Comparison of ENCODE assay signal across 24 mouse cellular contexts in genomic region chr2:174260004-174260403, GRCm38 (mm10). TPM values are rescaled to one million over a fixed set of nuclear protein-coding genes. Genes with fewer than 3 reads are reported as not detected.
DNase-seq lines count a peak whose midpoint lies in the region; ATAC-seq and TF ChIP-seq lines count a peak whose summit lies in the region.
"Had no signal": no experiment of that assay in that cellular context is flagged by ENCODE, and none has a peak within 500 bp of the region (broad histone marks: within the 10 kb centered on the region; RNA-seq: fewer than 3 reads in every experiment).

No protein-coding gene starts in this region.

- no peak overlapping the region for H3K9ac ChIP-seq in midbrain, embryonic 14.5 days (replicated peaks; ENCODE audit: low read length)
- H3K9ac ChIP-seq in midbrain, embryonic 15.5 days = no peak overlapping the region
- no peak overlapping the region for H3K9ac ChIP-seq in embryonic facial prominence, embryonic 11.5 days (replicated peaks; ENCODE audit: low read length)
- no peak overlapping the region for H3K9ac ChIP-seq in heart, adult 2 months (ENCODE audit: low read depth, low read length)
- H3K9ac ChIP-seq: intestine, embryonic 15.5 days; liver, embryonic 14.5 days; lung, embryonic 14.5 days; stomach, embryonic 15.5 days had no signal

- H3K79me2 ChIP-seq in heart, adult 2 months (replicated peaks; ENCODE audit: control insufficient read depth, insufficient read depth, low read length) = no peaks in the 10 kb centered on the region

- no peak overlapping the region for H3K4me2 ChIP-seq in midbrain, embryonic 14.5 days (ENCODE audit: low read length)
- H3K4me2 ChIP-seq in midbrain, embryonic 15.5 days = no peak overlapping the region
- H3K4me2 ChIP-seq in embryonic facial prominence, embryonic 11.5 days (ENCODE audit: low read depth, low read length) = no peak overlapping the region
- H3K4me2 ChIP-seq: intestine, embryonic 15.5 days; lung, embryonic 14.5 days; stomach, embryonic 15.5 days had no signal

- 13% methylated on average over 3 of the region's 3 CpGs for WGBS in midbrain, embryonic 14.5 days
- WGBS in midbrain, embryonic 15.5 days = 10% methylated on average over 3 of the region's 3 CpGs
- WGBS in embryonic facial prominence, embryonic 11.5 days = 10% methylated on average over 3 of the region's 3 CpGs
- 34% methylated on average over 3 of the region's 3 CpGs for WGBS in heart, adult 2 months

- no peaks in the 10 kb centered on the region for H3K27me3 ChIP-seq in midbrain, embryonic 14.5 days (ENCODE audit: control insufficient read depth, insufficient read depth, low read length)
- no peaks in the 10 kb centered on the region for H3K27me3 ChIP-seq in midbrain, embryonic 15.5 days (replicated peaks)
- no peaks in the 10 kb centered on the region for H3K27me3 ChIP-seq in embryonic facial prominence, embryonic 11.5 days (ENCODE audit: control insufficient read depth, insufficient read depth, low read length)
- H3K27me3 ChIP-seq in heart, adult 2 months (ENCODE audit: control insufficient read depth, insufficient read depth, low read length) = no peaks in the 10 kb centered on the region
- H3K27me3 ChIP-seq: intestine, embryonic 15.5 days; stomach, embryonic 15.5 days had no signal

- H3K27ac ChIP-seq in midbrain, embryonic 14.5 days (replicated peaks; ENCODE audit: low read depth, low read length) = no peak overlapping the region
- no peak overlapping the region for H3K27ac ChIP-seq in midbrain, embryonic 15.5 days
- no peak overlapping the region for H3K27ac ChIP-seq in embryonic facial prominence, embryonic 11.5 days (replicated peaks; ENCODE audit: low read depth, low read length)
- no peak overlapping the region for H3K27ac ChIP-seq in heart, adult 2 months
- H3K27ac ChIP-seq: intestine, embryonic 15.5 days; liver, embryonic 14.5 days; stomach, embryonic 15.5 days had no signal

- intact Hi-C loops in heart, adult 2 months (cut with DNase I) = no loop called here

- 0 out of 2 replicates have a peak, but pooled peaks cover 3% of the 10 kb centered on the region for H3K4me1 ChIP-seq in midbrain, embryonic 14.5 days (ENCODE audit: control insufficient read depth, insufficient read depth, low read length)
- peaks cover 8% of the 10 kb centered on the region; the same call in 1 of the 2 replicates for H3K4me1 ChIP-seq in midbrain, embryonic 15.5 days
- H3K4me1 ChIP-seq in embryonic facial prominence, embryonic 11.5 days (ENCODE audit: control insufficient read depth, insufficient read depth, low read length) = no peaks in the 10 kb centered on the region
- H3K4me1 ChIP-seq in heart, adult 2 months (ENCODE audit: control insufficient read depth, insufficient read depth, low read length) = no peaks in the 10 kb centered on the region
- H3K4me1 ChIP-seq: intestine, embryonic 15.5 days; stomach, embryonic 15.5 days had no signal

- no peak overlapping the region for H3K4me3 ChIP-seq in midbrain, embryonic 14.5 days (replicated peaks; ENCODE audit: low read depth, low read length)
- no peak overlapping the region for H3K4me3 ChIP-seq in midbrain, embryonic 15.5 days
- no peak overlapping the region for H3K4me3 ChIP-seq in embryonic facial prominence, embryonic 11.5 days (ENCODE audit: low read depth, low read length)
- H3K4me3 ChIP-seq in heart, adult 2 months = no peak overlapping the region
- H3K4me3 ChIP-seq: erythroblast, embryonic 14.5 days; intestine, embryonic 15.5 days; stomach, embryonic 15.5 days had no signal

- H3K36me3 ChIP-seq in midbrain, embryonic 14.5 days (ENCODE audit: control insufficient read depth, insufficient read depth, low read length) = no peaks in the 10 kb centered on the region
- no peaks in the 10 kb centered on the region for H3K36me3 ChIP-seq in midbrain, embryonic 15.5 days (replicated peaks)
- no peaks in the 10 kb centered on the region for H3K36me3 ChIP-seq in embryonic facial prominence, embryonic 11.5 days (replicated peaks; ENCODE audit: control insufficient read depth, insufficient read depth, low read depth, low read length)
- no peaks in the 10 kb centered on the region for H3K36me3 ChIP-seq in heart, adult 2 months (ENCODE audit: control insufficient read depth, insufficient read depth, low read length)
- H3K36me3 ChIP-seq: intestine, embryonic 15.5 days; stomach, embryonic 15.5 days had no signal

- no peak for TF ChIP-seq EP300 in heart, adult 2 months (IDR thresholded peaks at IDR 0.05; ENCODE audit: insufficient read depth, low read depth, low read length)

- no peak for TF ChIP-seq CTCF in heart, adult 2 months (IDR thresholded peaks at IDR 0.05)

- peak; percentile 19 for DNase-seq in midbrain, embryonic 14.5 days
- peak; percentile 68 for DNase-seq in ES-CJ7 (ENCODE audit: low read depth, low spot score)
- DNase-seq in embryo, embryonic 10 days (ENCODE audit: low spot score) = peak; percentile 49
- DNase-seq in embryonic facial prominence, embryonic 11.5 days (ENCODE audit: low spot score) = peak; percentile 22
- DNase-seq in heart, adult 2 months = no peak
- no peak for DNase-seq in heart, adult 18-20 months
- DNase-seq: adrenal gland, postnatal 14 days; B cell, adult 2 months; cerebellum, adult 18-20 months; heart, postnatal 14 days; kidney, adult 2 months; left cerebral cortex, postnatal 4 days; liver; lung, embryonic 14.5 days; lung, postnatal 14 days; right cerebral cortex, postnatal 14 days; thymus, postnatal 14 days had no signal

- ATAC-seq in midbrain, embryonic 14.5 days (ENCODE audit: low FRiP score, low TSS enrichment) = no peak
- no peak for ATAC-seq in midbrain, embryonic 15.5 days (replicated peaks)
- no peak for ATAC-seq in embryonic facial prominence, embryonic 11.5 days (replicated peaks; ENCODE audit: insufficient number of reproducible peaks, low FRiP score, low TSS enrichment, low read depth)
- ATAC-seq: forebrain, embryonic 16.5 days; hindbrain, embryonic 16.5 days; intestine, embryonic 15.5 days had no signal

- no peaks in the 10 kb centered on the region for H3K9me3 ChIP-seq in midbrain, embryonic 14.5 days (ENCODE audit: control insufficient read depth, low read length)
- no peaks in the 10 kb centered on the region for H3K9me3 ChIP-seq in midbrain, embryonic 15.5 days
- no peaks in the 10 kb centered on the region for H3K9me3 ChIP-seq in embryonic facial prominence, embryonic 11.5 days (replicated peaks; ENCODE audit: control insufficient read depth, low read length)
- H3K9me3 ChIP-seq: intestine, embryonic 15.5 days; stomach, embryonic 15.5 days had no signal

- TF ChIP-seq POLR2A in heart, adult 2 months (IDR thresholded peaks at IDR 0.05; ENCODE audit: insufficient read depth, low read depth, low read length) = no peak

RNA-seq across cellular contexts. Expression of gene Gnas, which starts 24.1 kb away (rescaled TPM):
- polyA plus RNA-seq in midbrain, embryonic 14.5 days (2014; fragmentation: Nextera tagmentation; extraction: Ambion mirVana) = 1,446 and 1,495 TPM in 2 replicates
- 1,362 and 1,368 TPM in 2 replicates for polyA plus RNA-seq in midbrain, embryonic 15.5 days (2015; fragmentation: Nextera tagmentation; extraction: Ambion mirVana)
- 1,377 and 1,397 TPM in 2 replicates for polyA plus RNA-seq in embryonic facial prominence, embryonic 11.5 days (2014; fragmentation: Nextera tagmentation; extraction: Ambion mirVana)
- 1,000 to 10,000 TPM; 1,140 to 1,235 TPM for total RNA-seq in heart, adult 2 months (2021)
- 1,079 and 1,189 TPM in 2 replicates for polyA plus RNA-seq in heart, adult 2 months (2012; rRNA removed)
- total RNA-seq in heart, adult 18-20 months (2021) = 1,000 to 10,000 TPM; 1,194 to 1,253 TPM

Comparison
In these comparisons a context has a peak if more than half of its experiments do, and no peak if none do; other contexts are left out.
1. DNase-seq: peak in midbrain, embryonic 14.5 days (single experiment), ES-CJ7 (single experiment), embryo, embryonic 10 days (single experiment) and embryonic facial prominence, embryonic 11.5 days (single experiment); none in heart, adult 2 months (0 of 2) and heart, adult 18-20 months (0 of 2).